Mouse (Mus musculus) thymus, postnatal 10 days (tissue): ENCODE measurements around the gene Nkd1.

Experiments used
- DNase-seq, 2 experiments: peaks; one replicate each; pipeline ENCODE4 v3.0.0; 2021; ENCODE audit warnings: low spot score in 2 of 2

Gene Nkd1

GRCm38 (mm10) chr8:88619513-88619912 lies 98.4 kb downstream of the Nkd1 start:
- DNase-seq = peak in 1 of 2 experiments; percentile 57

- DNase-seq = no peak
Measured at GRCm38 (mm10) chr8:88620931-88621330, 99.8 kb downstream of the Nkd1 start.

- peak; percentile 31 to 73 for DNase-seq
Measured at GRCm38 (mm10) chr8:88621408-88621807, 100.3 kb downstream of the Nkd1 start.

- no peak for DNase-seq
Measured at GRCm38 (mm10) chr8:88623351-88623750, 102.2 kb downstream of the Nkd1 start.

DNA sequence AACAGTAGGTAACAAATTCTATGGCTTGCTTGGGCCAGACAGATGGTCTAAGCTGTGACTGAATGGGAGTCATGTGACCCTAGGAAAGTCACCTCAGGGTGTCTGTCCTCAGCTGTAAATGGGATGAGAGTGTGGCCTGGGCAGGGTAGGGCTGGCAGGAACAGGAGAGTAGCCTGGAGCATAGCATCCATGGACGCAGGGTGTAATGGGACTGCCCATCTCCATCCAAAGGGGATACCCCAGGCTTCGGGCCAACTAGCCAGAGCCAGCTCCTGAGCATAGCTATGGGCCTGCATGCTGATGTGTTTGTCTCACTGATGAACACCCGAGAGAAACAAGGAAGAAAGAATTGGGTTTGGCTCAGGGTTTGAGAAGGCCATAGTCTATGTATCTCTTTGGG lies 103.1 kb downstream of the Nkd1 start:
- DNase-seq = no peak

DNA sequence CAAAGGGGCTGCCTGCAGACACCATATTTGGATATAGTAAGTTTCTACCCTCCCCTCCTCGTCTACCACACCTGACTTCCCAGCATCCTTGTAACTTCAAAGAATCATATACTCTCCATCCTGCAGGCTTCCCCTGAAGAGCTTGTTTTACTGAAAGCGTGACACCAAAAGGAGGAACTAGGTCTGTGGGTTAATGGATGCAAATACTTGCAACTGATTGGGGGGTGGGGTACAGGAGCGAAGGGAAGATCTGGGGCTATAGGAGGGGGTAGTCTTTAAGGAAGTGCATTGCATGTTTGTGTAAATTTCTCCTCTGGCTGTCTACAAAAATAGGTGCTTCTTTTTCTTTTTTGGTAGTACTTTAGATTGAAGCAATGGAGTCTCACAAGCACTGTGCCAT lies 105.3 kb downstream of the Nkd1 start:
- DNase-seq = no peak

- no peak for DNase-seq
Measured at GRCm38 (mm10) chr8:88626940-88627264, 105.7 kb downstream of the Nkd1 start.

GRCm38 (mm10) chr8:88627265-88627991 lies 106.3 kb downstream of the Nkd1 start:
- peak; percentile 23 to 50 for DNase-seq

DNA sequence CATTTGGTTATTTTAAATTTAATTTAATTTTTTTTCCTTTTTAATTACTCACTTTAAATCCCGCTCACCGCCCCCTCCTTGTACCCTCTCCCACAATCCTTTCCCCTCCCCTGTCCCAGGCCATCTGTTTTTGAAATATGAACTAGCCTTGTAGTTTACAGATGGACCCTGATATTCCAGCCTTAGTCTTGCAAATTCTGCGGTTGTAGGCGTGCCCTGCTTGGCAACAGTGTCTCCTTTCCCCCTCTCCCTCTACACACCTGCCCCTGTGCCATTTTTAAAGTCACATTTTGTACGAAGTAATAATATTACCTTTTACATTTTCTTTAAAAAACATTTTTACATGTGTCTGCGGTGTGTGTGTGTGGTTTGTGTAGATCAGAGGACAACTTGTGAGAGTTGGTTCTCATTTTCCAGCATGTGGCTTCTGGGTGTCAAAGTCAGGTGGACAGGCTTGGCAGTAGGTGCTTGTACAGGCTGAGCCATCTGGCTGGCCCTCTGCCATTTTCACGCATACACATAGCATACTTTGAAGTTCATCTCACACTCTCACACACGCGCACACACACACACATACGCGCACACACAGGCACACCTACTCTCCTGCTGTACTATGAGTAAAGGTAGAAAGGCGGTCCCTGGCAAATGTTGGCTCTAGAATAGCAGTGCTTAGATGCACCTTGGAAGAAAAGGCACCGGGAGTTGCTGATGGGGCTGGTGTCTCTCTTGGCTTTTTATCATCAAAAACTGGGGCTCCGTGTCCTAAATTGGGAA lies 107.0 kb downstream of the Nkd1 start:
- DNase-seq = no peak

- DNase-seq = no peak
Measured at GRCm38 (mm10) chr8:88630225-88630624, 109.1 kb downstream of the Nkd1 start.

DNA sequence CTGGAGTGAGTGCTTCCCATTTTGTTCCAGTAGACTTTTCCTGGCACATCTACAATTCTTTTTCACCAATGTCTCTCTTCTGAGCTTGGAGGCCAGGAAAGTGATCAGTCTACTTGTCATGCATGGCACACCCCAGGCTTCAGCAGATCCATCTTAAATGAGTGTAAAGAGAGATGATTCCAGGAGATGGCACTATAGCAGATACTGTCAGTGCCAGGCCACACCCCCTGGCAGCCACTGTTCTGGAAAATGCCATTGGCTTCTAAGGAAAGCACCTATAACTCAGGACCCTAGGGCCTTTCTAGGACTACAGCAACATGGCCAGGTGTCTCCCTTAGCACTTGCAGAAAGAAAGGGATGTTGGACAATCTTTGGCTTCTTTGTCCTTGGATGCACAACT lies 109.9 kb downstream of the Nkd1 start:
- DNase-seq = peak in 1 of 2 experiments; percentile 29

DNA sequence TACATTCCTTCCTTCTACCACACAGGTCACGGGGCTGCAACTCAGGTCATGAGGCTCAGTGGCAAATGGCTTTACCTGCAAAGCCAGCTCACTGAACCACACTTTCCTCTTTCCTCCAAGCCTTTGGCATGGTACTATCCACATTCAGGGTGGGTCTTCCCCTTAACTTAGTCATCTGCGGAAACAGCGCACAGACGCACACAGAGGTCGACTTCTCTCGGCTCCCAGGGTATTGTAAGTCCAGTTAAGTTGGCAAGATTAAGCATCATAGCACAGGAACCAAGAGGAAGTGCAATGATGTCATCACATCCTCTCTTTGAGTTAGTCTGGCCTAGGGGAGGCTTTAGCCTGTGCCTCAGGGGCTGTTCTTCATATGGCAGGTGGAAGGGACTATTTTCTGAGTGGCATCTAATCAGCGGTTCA lies 112.2 kb downstream of the Nkd1 start:
- DNase-seq = no peak

DNA sequence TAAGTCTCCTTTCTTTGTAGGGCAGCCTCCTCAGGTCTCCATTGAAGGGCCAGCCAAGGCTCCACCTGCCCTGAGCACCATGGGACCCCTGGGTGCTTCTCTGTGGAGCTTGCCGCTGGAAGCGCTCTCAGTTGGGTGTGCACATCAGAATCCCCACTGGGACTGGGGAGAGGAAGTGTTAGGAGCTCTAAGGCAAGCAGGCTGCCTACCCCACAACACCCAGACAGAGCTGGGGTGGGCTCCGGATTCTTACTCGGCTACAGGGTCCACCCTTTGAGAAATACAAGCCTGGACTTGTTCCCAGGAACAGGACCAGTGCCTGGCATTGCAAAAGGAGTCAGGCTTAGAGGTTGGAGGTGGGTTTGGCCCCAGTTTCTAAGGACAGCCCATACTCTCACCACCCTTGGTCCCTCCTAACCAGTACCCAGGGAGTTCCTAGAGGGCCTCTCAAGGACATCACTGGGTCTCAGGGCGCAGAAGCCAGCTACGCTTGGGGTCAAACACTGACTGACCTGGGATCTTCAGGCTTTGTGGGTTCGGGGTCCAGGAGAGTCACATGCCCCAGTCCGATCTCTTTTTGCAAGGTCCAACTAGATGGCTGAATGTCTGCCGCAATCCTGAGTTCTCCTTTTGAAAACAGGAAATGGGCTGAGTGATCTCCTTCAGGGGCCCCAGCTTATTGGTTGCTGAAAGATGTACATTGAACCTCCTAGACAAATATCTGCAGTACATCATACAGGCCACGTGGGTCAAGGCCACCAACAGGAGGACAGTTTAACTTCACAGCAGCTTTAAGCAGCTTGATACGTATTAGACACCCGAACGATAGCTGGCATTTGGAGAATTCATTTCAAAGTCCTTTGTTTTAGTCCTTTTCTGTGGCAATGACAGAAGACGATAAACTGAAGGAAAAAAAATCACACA lies 114.6 kb downstream of the Nkd1 start, which contains the start of gene Snx20:
Gene Snx20 (minus strand): TSS at position 655 of the 924 bp plus-strand sequence.
- peak; percentile 45 to 52 for DNase-seq

DNA sequence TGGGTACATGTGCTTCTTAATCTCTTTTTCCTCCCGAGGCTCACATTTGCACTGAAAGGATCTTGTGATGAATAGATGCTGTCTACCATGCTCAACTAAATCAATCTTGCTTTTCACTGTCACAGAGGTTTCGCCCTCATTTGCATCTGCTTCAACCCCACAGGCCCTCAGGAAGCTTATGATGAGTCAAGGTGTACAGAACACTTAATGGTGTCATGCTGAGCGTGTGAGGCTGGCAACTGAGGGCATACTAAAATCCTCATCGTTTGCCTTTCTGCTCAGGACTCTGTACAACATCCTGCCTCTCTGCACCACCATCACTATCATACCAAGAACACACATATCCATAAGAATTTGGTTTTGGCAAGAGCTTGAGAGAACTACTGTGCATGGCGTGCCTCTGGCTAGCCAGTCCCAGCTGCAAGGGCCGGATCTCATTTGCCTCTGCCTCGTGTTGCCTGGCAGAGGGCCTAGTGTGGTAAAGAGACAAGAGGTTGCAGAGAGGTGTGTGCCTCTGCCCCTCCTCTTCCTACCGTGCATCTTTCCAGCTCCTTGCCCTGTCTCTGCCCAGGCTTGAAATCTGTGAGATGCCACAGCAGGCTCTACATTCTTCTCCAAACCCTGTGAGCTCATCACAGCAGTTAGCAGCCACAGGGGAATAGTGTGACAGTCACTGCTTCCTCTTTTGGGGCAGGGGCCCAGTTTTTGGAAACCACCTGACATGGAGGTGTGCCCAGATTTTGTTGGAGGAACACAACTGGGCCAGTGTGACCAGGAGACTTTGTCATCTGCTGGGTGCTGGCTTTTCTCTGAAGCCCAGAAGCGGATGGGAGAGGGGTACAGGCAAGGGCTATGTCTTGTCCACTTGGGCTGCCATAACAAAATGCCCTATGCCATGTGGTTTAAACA lies 116.2 kb downstream of the Nkd1 start:
- no peak for DNase-seq

- no peak for DNase-seq
Measured at GRCm38 (mm10) chr8:88638908-88639307, 117.8 kb downstream of the Nkd1 start.

- DNase-seq = no peak
Measured at GRCm38 (mm10) chr8:88642734-88643564, 121.8 kb downstream of the Nkd1 start.
